Mouse (Mus musculus): ENCODE results near the gene Snx8. TPM values are rescaled to one million over a fixed set of nuclear protein-coding genes. Genes with fewer than 3 reads are reported as not detected.

Snx8 gene
- polyA plus RNA-seq, 1 experiment from 2014 or later = 22.1 TPM

- H3K4me2 ChIP-seq (replicated peaks) = no peak overlapping the region
- no peak for ATAC-seq (ENCODE audit: low FRiP score)
- no peaks in the 10 kb centered on the region for H3K27me3 ChIP-seq
- H3K4me3 ChIP-seq = no peak overlapping the region
- H3K36me3 ChIP-seq = peaks cover 18% of the 10 kb centered on the region
- no peak overlapping the region for H3K9ac ChIP-seq
- H3K4me1 ChIP-seq = peaks cover 18% of the 10 kb centered on the region
- 28% methylated on average over 2 of the region's 2 CpGs for WGBS
- no peak overlapping the region for H3K27ac ChIP-seq
- no peaks in the 10 kb centered on the region for H3K9me3 ChIP-seq (replicated peaks)
Observed at GRCm38 (mm10) chr5:140333631-140334030, 55.4 kb downstream of the Snx8 start.

DNA sequence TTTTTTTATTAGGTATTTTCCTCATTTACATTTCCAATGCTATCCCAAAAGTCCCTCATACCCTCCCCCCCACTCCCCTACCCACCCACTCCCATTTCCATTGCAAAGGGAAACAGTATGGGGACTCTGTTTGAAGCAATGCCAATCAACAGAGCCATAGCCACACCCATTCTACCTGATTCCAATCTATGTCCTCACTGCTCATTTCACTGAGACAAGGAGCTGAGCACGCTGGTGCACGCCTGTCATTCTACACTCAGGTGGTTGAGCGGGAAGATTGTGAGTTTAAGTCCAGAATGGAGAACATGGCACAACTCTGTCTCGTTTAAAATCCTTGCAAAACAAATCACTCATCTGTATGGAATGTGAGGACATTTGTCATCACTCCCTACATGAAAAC lies 56.5 kb downstream of the Snx8 start:
- peaks cover 19% of the 10 kb centered on the region for H3K36me3 ChIP-seq
- H3K4me2 ChIP-seq (replicated peaks) = peak overlapping the region; percentile 86; the same call in 1 of the 2 replicates
- WGBS = 63% methylated on average over 4 of the region's 4 CpGs
- H3K9me3 ChIP-seq (replicated peaks) = no peaks in the 10 kb centered on the region
- no peak overlapping the region for H3K9ac ChIP-seq
- H3K27me3 ChIP-seq = no peaks in the 10 kb centered on the region
- H3K27ac ChIP-seq = no peak overlapping the region
- ATAC-seq (ENCODE audit: low FRiP score) = no peak
- peaks cover 18% of the 10 kb centered on the region for H3K4me1 ChIP-seq
- H3K4me3 ChIP-seq = 0 out of 2 replicates have a peak overlapping the region, but pooled peaks have one; percentile 71

DNA sequence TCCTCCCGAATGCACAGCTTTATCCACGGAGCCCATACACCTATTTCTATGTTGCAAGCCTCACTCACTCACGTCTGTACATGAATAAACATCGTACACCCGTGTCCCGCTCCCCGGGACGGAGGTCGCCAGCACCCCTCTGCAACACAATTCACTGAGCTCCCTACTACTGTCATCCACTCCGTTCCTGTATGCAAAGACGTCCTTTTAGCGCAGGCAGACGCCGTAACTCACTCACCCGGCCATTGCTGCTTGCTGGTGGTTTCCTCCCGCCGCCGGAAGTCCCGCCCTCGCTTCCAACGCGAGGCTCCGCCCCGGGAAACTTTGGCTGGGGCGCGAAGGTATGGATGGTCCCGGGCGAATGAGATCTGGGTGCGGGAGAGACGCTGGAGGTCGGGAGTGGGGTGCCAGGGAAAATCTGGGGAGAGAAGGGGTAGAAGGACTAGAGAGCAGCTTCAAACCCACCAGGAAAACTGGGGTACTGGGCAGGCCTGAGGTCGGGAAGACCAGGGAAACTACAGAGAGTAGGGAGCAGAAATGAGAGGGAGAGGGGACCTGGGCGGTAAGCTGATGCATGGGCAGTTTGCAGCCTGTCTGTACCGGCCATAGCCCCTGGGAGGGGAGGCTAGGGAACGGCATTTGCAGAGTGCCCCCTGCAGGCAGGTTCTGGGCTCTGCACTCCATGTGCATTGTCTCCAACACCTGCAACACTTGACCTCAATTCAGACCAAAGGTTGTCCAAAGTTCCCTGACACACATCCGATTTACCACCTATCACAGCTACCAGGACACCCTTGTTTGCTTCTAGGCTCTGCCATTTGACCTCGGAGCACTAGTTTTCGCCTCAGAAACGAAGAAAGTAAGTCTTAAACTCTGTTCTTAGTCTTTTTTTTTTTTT lies 57.2 kb downstream of the Snx8 start, which contains the start of gene Mrm2:
Gene Mrm2, minus strand, starts transcription at position 284 of the 898 bp plus-strand sequence.
- peaks cover 18% of the 10 kb centered on the region for H3K4me1 ChIP-seq
- H3K27me3 ChIP-seq = no peaks in the 10 kb centered on the region
- H3K27ac ChIP-seq = peak within 1 kb of the TSS; percentile 81
- under 1% methylated on average over 39 of the region's 39 CpGs for WGBS
- peak within 1 kb of the TSS; percentile 80 for H3K9ac ChIP-seq
- peak within 1 kb of the TSS; percentile 71 for H3K4me3 ChIP-seq
- no peaks in the 10 kb centered on the region for H3K9me3 ChIP-seq (replicated peaks)
- H3K36me3 ChIP-seq = peaks cover 23% of the 10 kb centered on the region
- peak within 1 kb of the TSS; percentile 86 for H3K4me2 ChIP-seq (replicated peaks)
- ATAC-seq (ENCODE audit: low FRiP score) = peak; percentile 71

DNA sequence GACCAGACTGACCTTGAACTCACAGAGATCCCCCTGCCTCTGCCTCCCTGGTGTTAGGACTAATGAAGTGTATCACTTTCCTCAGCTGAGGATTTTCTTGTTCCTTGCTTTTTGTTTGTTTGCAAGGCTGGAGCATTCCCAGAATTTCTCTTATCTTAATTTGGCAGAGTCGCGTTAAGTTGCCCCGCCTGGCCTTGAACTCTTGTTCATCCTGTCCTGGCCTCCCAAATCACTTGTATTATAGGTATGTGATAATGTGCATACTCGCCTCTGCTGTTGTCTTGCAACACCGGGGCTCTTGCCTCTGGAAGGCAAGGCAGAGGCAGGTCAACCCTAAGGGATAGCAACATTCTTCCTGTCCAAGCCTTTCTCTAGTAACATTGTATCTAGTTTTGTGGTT lies 65.0 kb downstream of the Snx8 start:
- Histone ChIP-seq H3K4me3 (no peak overlapping the region), H3K4me2 (replicated peaks) (no peak overlapping the region), H3K9ac (no peak overlapping the region), H3K9me3 (replicated peaks) (no peaks in the 10 kb centered on the region), H3K4me1 (peaks cover 13% of the 10 kb centered on the region), H3K27me3 (no peaks in the 10 kb centered on the region), H3K36me3 (peaks cover 28% of the 10 kb centered on the region), H3K27ac (no peak overlapping the region)
- no peak for ATAC-seq (ENCODE audit: low FRiP score)
- 97% methylated on average over 5 of the region's 5 CpGs for WGBS

GRCm38 (mm10) chr5:140321756-140322575 lies 67.1 kb downstream of the Snx8 start:
- Histone ChIP-seq H3K36me3 (peaks cover 14% of the 10 kb centered on the region; the same call in 1 of the 2 replicates), H3K9ac (peak overlapping the region; percentile 95), H3K27ac (peak overlapping the region; percentile 83), H3K4me1 (peaks cover 13% of the 10 kb centered on the region), H3K9me3 (replicated peaks) (no peaks in the 10 kb centered on the region), H3K27me3 (no peaks in the 10 kb centered on the region), H3K4me2 (replicated peaks) (peak overlapping the region; percentile 83), H3K4me3 (peak overlapping the region; percentile 80)
- 1% methylated on average over 17 of the region's 17 CpGs for WGBS
- peak; percentile 29 for ATAC-seq (ENCODE audit: low FRiP score)

GRCm38 (mm10) chr5:140321042-140321755 lies 67.9 kb downstream of the Snx8 start, which contains the start of the genes Mad1l1 and Nudt1:
Mad1l1 (minus strand) TSS chr5:140321552.
Nudt1 (plus strand) TSS chr5:140321656.
- under 1% methylated on average over 59 of the region's 60 CpGs for WGBS
- H3K36me3 ChIP-seq = peaks cover 9% of the 10 kb centered on the region; the same call in 1 of the 2 replicates
- peaks cover 13% of the 10 kb centered on the region for H3K4me1 ChIP-seq
- H3K9ac ChIP-seq = peak within 1 kb of the TSS; percentile 95
- H3K27me3 ChIP-seq = no peaks in the 10 kb centered on the region
- peak within 1 kb of the TSS; percentile 83 for H3K27ac ChIP-seq
- H3K9me3 ChIP-seq (replicated peaks) = no peaks in the 10 kb centered on the region
- H3K4me3 ChIP-seq = peak within 1 kb of the TSS; percentile 80
- peak; percentile 92 for ATAC-seq (ENCODE audit: low FRiP score)
- H3K4me2 ChIP-seq (replicated peaks) = peak within 1 kb of the TSS; percentile 83

DNA sequence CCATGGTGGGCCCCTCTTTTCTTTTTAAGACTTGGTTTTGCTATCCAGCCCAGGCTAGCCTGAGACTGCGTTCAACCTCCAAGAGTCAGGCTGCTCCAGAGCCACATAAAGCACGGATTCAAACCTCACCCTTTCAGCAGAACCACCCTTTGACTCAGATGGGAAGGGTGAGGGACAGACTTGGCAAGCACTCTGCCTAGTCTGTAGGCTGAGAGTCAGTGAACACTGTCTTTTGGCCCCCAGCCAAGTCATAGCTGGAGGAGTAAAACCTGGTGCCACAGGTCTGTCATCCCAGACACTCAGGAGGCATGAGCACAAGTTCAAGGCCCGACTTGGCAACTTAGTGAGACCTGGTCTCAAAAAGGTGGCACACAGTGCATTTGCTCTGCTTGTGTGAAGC lies 72.3 kb downstream of the Snx8 start:
- no peak for ATAC-seq (ENCODE audit: low FRiP score)
- Histone ChIP-seq H3K4me2 (replicated peaks) (no peak overlapping the region), H3K4me1 (peaks cover 13% of the 10 kb centered on the region), H3K9me3 (replicated peaks) (no peaks in the 10 kb centered on the region), H3K27me3 (no peaks in the 10 kb centered on the region), H3K36me3 (peaks cover 24% of the 10 kb centered on the region), H3K4me3 (no peak overlapping the region), H3K27ac (no peak overlapping the region), H3K9ac (no peak overlapping the region)
- WGBS = 93% methylated on average over 3 of the region's 3 CpGs

GRCm38 (mm10) chr5:140307602-140308001 lies 81.5 kb downstream of the Snx8 start:
- H3K9ac ChIP-seq = no peak overlapping the region
- 0 out of 2 replicates have a peak, but pooled peaks cover 3% of the 10 kb centered on the region for H3K4me1 ChIP-seq
- ATAC-seq (ENCODE audit: low FRiP score) = no peak
- no peaks in the 10 kb centered on the region for H3K27me3 ChIP-seq
- H3K9me3 ChIP-seq (replicated peaks) = no peaks in the 10 kb centered on the region
- no peak overlapping the region for H3K27ac ChIP-seq
- H3K36me3 ChIP-seq = peaks cover 81% of the 10 kb centered on the region
- WGBS = 91% methylated on average over 14 of the region's 14 CpGs
- H3K4me2 ChIP-seq (replicated peaks) = no peak overlapping the region
- no peak overlapping the region for H3K4me3 ChIP-seq

GRCm38 (mm10) chr5:140306016-140306415 lies 83.0 kb downstream of the Snx8 start:
- H3K9me3 ChIP-seq (replicated peaks) = no peaks in the 10 kb centered on the region
- H3K4me1 ChIP-seq = 0 out of 2 replicates have a peak, but pooled peaks cover 3% of the 10 kb centered on the region
- H3K4me3 ChIP-seq = no peak overlapping the region
- ATAC-seq (ENCODE audit: low FRiP score) = no peak
- H3K4me2 ChIP-seq (replicated peaks) = no peak overlapping the region
- peaks cover 80% of the 10 kb centered on the region for H3K36me3 ChIP-seq
- 71% methylated on average over 8 of the region's 8 CpGs for WGBS
- H3K27me3 ChIP-seq = no peaks in the 10 kb centered on the region
- H3K27ac ChIP-seq = no peak overlapping the region
- no peak overlapping the region for H3K9ac ChIP-seq

- WGBS = 94% methylated on average over 4 of the region's 4 CpGs
- no peak for ATAC-seq (ENCODE audit: low FRiP score)
- Histone ChIP-seq H3K9ac (no peak overlapping the region), H3K9me3 (replicated peaks) (no peaks in the 10 kb centered on the region), H3K4me2 (replicated peaks) (no peak overlapping the region), H3K27ac (no peak overlapping the region), H3K27me3 (no peaks in the 10 kb centered on the region), H3K4me1 (no peaks in the 10 kb centered on the region), H3K36me3 (peaks cover 69% of the 10 kb centered on the region), H3K4me3 (no peak overlapping the region)
Observed at GRCm38 (mm10) chr5:140298291-140298690, 90.8 kb downstream of the Snx8 start.

DNA sequence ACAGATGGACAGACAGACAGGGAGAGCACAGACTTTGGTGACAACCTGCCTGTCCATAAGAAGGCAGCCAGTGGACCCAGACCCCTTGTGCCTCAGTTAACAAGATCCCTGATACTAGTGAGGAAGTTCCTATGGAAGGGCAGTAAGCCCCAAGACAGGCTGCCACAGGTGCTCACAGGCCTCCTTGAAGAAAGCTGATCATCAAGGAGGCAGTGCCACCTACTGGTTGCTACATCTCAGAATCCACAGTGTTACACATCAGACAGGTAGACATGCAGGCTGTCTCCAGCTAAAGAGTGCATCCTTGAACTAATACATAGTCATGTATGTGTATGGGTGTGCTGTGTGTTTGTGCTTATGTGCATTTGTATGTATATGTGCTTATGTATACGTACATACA lies 96.9 kb downstream of the Snx8 start:
- Histone ChIP-seq H3K9me3 (replicated peaks) (no peaks in the 10 kb centered on the region), H3K27ac (no peak overlapping the region), H3K36me3 (peaks cover 55% of the 10 kb centered on the region), H3K9ac (no peak overlapping the region), H3K4me3 (no peak overlapping the region), H3K27me3 (no peaks in the 10 kb centered on the region), H3K4me1 (no peaks in the 10 kb centered on the region), H3K4me2 (replicated peaks) (no peak overlapping the region)
- peak; percentile 40; the same call in 1 of the 2 replicates for ATAC-seq (ENCODE audit: low FRiP score)
- WGBS = 92% methylated on average over 1 of the region's 1 CpGs
